Mouse (Mus musculus): ENCODE measurements at regions not wholly inside any gene's neighbourhood (a gene's known extent, or its start where the extent isn't known, plus 50 kb on each side); places are given as distances from the start of the nearest gene placed in this dataset.
A peak's percentile ranks its signal among the peaks of the same experiment; 100 is the strongest.

- Histone ChIP-seq H3K4me3 (ENCODE audit: low read depth, low read length) (no peak overlapping the region), H3K4me1 (replicated peaks; ENCODE audit: control insufficient read depth, insufficient read depth, low read length) (no peaks in the 10 kb centered on the region), H3K4me2 (replicated peaks; ENCODE audit: low read depth, low read length) (no peak overlapping the region), H3K36me3 (ENCODE audit: control insufficient read depth, insufficient read depth, low read length) (no peaks in the 10 kb centered on the region), H3K27me3 (ENCODE audit: control insufficient read depth, insufficient read depth, low read length) (no peaks in the 10 kb centered on the region), H3K9me3 (ENCODE audit: control insufficient read depth, low read length) (no peaks in the 10 kb centered on the region), H3K9ac (ENCODE audit: low read depth, low read length) (no peak overlapping the region), H3K27ac (ENCODE audit: low read depth, low read length) (no peak overlapping the region)
- WGBS: 87% methylated on average over 7 of the region's 7 CpGs
- no peak for DNase-seq (ENCODE audit: low spot score)
- ATAC-seq (ENCODE audit: low FRiP score): no peak
Observed at GRCm38 (mm10) chr14:115028011-115028410, 64.0 kb upstream of the Gpc5 start.

- Histone ChIP-seq H3K9me3 (ENCODE audit: control insufficient read depth, low read length) (no peaks in the 10 kb centered on the region), H3K4me1 (replicated peaks; ENCODE audit: control insufficient read depth, insufficient read depth, low read length) (no peaks in the 10 kb centered on the region), H3K27me3 (ENCODE audit: control insufficient read depth, insufficient read depth, low read length) (no peaks in the 10 kb centered on the region), H3K9ac (ENCODE audit: low read depth, low read length) (no peak overlapping the region), H3K27ac (ENCODE audit: low read depth, low read length) (no peak overlapping the region), H3K36me3 (ENCODE audit: control insufficient read depth, insufficient read depth, low read length) (no peaks in the 10 kb centered on the region), H3K4me2 (replicated peaks; ENCODE audit: low read depth, low read length) (no peak overlapping the region), H3K4me3 (ENCODE audit: low read depth, low read length) (no peak overlapping the region)
- DNase-seq (ENCODE audit: low spot score): no peak
- 72% methylated on average over 4 of the region's 4 CpGs for WGBS
- no peak for ATAC-seq (ENCODE audit: low FRiP score)
Observed at GRCm38 (mm10) chr14:115031734-115032133, 60.3 kb upstream of the Gpc5 start.

- Histone ChIP-seq H3K9me3 (ENCODE audit: control insufficient read depth, low read length) (no peaks in the 10 kb centered on the region), H3K27ac (ENCODE audit: low read depth, low read length) (no peak overlapping the region), H3K36me3 (ENCODE audit: control insufficient read depth, insufficient read depth, low read length) (no peaks in the 10 kb centered on the region), H3K4me2 (replicated peaks; ENCODE audit: low read depth, low read length) (no peak overlapping the region), H3K4me3 (ENCODE audit: low read depth, low read length) (no peak overlapping the region), H3K27me3 (ENCODE audit: control insufficient read depth, insufficient read depth, low read length) (no peaks in the 10 kb centered on the region), H3K4me1 (replicated peaks; ENCODE audit: control insufficient read depth, insufficient read depth, low read length) (no peaks in the 10 kb centered on the region), H3K9ac (ENCODE audit: low read depth, low read length) (no peak overlapping the region)
- WGBS: 94% methylated on average over 5 of the region's 5 CpGs
- DNase-seq (ENCODE audit: low spot score) (no peak), ATAC-seq (ENCODE audit: low FRiP score) (no peak)
Observed at GRCm38 (mm10) chr14:115033375-115033969, 58.5 kb upstream of the Gpc5 start.

DNA sequence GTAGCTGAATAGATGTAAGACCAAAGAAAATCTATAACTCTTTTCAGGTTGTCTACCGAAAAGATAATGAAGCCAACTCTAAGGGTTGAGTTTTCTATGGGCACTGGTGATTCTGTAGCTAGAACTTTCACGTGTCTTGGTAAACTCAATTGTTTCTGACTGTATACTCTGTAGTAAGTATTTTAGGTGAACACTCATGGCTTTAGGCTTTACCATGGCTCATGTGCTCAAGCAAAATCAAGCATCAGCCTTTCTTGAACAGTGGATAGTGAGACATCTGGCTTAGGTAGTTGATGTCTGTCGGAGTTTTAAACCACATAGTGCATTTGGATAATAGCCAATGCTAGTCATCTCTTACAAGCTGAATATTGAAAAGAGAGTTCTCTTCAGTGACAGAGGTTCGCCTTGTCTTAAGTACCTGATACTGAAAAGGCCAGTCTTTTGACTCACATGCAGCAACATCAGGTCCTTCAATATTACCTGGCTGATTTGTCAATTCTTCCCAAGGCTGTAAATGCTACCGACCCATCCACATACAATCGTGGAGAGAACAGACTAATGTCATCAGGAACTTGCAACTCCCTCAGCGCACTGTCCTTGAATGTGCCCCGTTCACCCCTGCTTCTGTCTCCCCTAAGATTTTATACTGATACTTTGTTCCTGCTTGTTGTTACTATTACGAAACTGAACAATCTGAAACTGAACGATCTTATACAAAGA is 57.1 kb upstream of the Gpc5 start:
- Histone ChIP-seq H3K9ac (ENCODE audit: low read depth, low read length) (no peak overlapping the region), H3K4me2 (replicated peaks; ENCODE audit: low read depth, low read length) (no peak overlapping the region), H3K27me3 (ENCODE audit: control insufficient read depth, insufficient read depth, low read length) (no peaks in the 10 kb centered on the region), H3K4me3 (ENCODE audit: low read depth, low read length) (no peak overlapping the region), H3K27ac (ENCODE audit: low read depth, low read length) (no peak overlapping the region), H3K4me1 (replicated peaks; ENCODE audit: control insufficient read depth, insufficient read depth, low read length) (no peaks in the 10 kb centered on the region), H3K36me3 (ENCODE audit: control insufficient read depth, insufficient read depth, low read length) (no peaks in the 10 kb centered on the region), H3K9me3 (ENCODE audit: control insufficient read depth, low read length) (no peaks in the 10 kb centered on the region)
- no peak for DNase-seq (ENCODE audit: low spot score)
- 93% methylated on average over 10 of the region's 10 CpGs for WGBS
- ATAC-seq (ENCODE audit: low FRiP score): no peak

- H3K27me3 ChIP-seq (ENCODE audit: control insufficient read depth, insufficient read depth, low read length): no peaks in the 10 kb centered on the region
- DNase-seq (ENCODE audit: low spot score) (no peak), ATAC-seq (ENCODE audit: low FRiP score) (no peak)
- H3K4me1 ChIP-seq (replicated peaks; ENCODE audit: control insufficient read depth, insufficient read depth, low read length): no peaks in the 10 kb centered on the region
- H3K4me2 ChIP-seq (replicated peaks; ENCODE audit: low read depth, low read length): no peak overlapping the region
- no peak overlapping the region for H3K4me3 ChIP-seq (ENCODE audit: low read depth, low read length)
- no peaks in the 10 kb centered on the region for H3K9me3 ChIP-seq (ENCODE audit: control insufficient read depth, low read length)
- no peak overlapping the region for H3K27ac ChIP-seq (ENCODE audit: low read depth, low read length)
- 47% methylated on average over 5 of the region's 5 CpGs for WGBS
- H3K36me3 ChIP-seq (ENCODE audit: control insufficient read depth, insufficient read depth, low read length): no peaks in the 10 kb centered on the region
- no peak overlapping the region for H3K9ac ChIP-seq (ENCODE audit: low read depth, low read length)
Observed at GRCm38 (mm10) chr14:115037086-115037793, 54.8 kb upstream of the Gpc5 start.

DNA sequence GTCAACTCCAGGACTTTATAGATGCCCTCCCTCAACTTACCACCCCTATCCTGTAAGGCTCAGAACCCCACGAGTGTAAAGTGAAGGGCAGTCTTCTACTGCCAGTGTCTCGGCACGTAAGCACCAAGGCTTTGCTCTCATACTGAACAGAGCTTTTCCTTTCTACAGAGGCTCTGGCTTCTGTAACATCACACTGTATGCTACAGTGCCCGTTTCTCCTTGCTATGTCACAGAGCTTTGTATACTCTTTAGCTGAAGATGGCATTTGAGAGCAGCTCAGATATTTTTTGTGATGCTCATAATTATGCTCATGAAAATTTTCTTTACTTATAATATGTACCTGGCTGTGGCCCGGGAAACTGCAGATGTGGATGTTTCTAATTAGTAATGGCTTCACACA is 53.2 kb upstream of the Gpc5 start:
- Histone ChIP-seq H3K9ac (ENCODE audit: low read depth, low read length) (no peak overlapping the region), H3K27me3 (ENCODE audit: control insufficient read depth, insufficient read depth, low read length) (no peaks in the 10 kb centered on the region), H3K27ac (ENCODE audit: low read depth, low read length) (no peak overlapping the region), H3K4me3 (ENCODE audit: low read depth, low read length) (no peak overlapping the region), H3K4me2 (replicated peaks; ENCODE audit: low read depth, low read length) (no peak overlapping the region), H3K36me3 (ENCODE audit: control insufficient read depth, insufficient read depth, low read length) (0 out of 2 replicates have a peak, but pooled peaks cover 3% of the 10 kb centered on the region), H3K9me3 (ENCODE audit: control insufficient read depth, low read length) (no peaks in the 10 kb centered on the region), H3K4me1 (replicated peaks; ENCODE audit: control insufficient read depth, insufficient read depth, low read length) (no peaks in the 10 kb centered on the region)
- ATAC-seq (ENCODE audit: low FRiP score) (no peak), DNase-seq (ENCODE audit: low spot score) (no peak)
- 66% methylated on average over 5 of the region's 5 CpGs for WGBS

GRCm38 (mm10) chr14:115039524-115039923 is 52.5 kb upstream of the Gpc5 start:
- DNase-seq (ENCODE audit: low spot score): no peak
- Histone ChIP-seq H3K36me3 (ENCODE audit: control insufficient read depth, insufficient read depth, low read length) (0 out of 2 replicates have a peak, but pooled peaks cover 3% of the 10 kb centered on the region), H3K27me3 (ENCODE audit: control insufficient read depth, insufficient read depth, low read length) (no peaks in the 10 kb centered on the region), H3K4me2 (replicated peaks; ENCODE audit: low read depth, low read length) (no peak overlapping the region), H3K9me3 (ENCODE audit: control insufficient read depth, low read length) (no peaks in the 10 kb centered on the region), H3K4me1 (replicated peaks; ENCODE audit: control insufficient read depth, insufficient read depth, low read length) (no peaks in the 10 kb centered on the region; the same call in 1 of the 2 replicates), H3K27ac (ENCODE audit: low read depth, low read length) (no peak overlapping the region), H3K4me3 (ENCODE audit: low read depth, low read length) (no peak overlapping the region), H3K9ac (ENCODE audit: low read depth, low read length) (no peak overlapping the region)
- no peak for ATAC-seq (ENCODE audit: low FRiP score)
- 75% methylated on average over 5 of the region's 5 CpGs for WGBS

GRCm38 (mm10) chr14:115040091-115040571 is 51.9 kb upstream of the Gpc5 start:
- Histone ChIP-seq H3K4me3 (ENCODE audit: low read depth, low read length) (peak overlapping the region; percentile 92), H3K9me3 (ENCODE audit: control insufficient read depth, low read length) (no peaks in the 10 kb centered on the region), H3K4me2 (replicated peaks; ENCODE audit: low read depth, low read length) (peak overlapping the region; percentile 86), H3K27ac (ENCODE audit: low read depth, low read length) (peak overlapping the region; percentile 96; the same call in 1 of the 2 replicates), H3K4me1 (replicated peaks; ENCODE audit: control insufficient read depth, insufficient read depth, low read length) (no peaks in the 10 kb centered on the region; the same call in 1 of the 2 replicates), H3K9ac (ENCODE audit: low read depth, low read length) (peak overlapping the region; percentile 99), H3K27me3 (ENCODE audit: control insufficient read depth, insufficient read depth, low read length) (no peaks in the 10 kb centered on the region), H3K36me3 (ENCODE audit: control insufficient read depth, insufficient read depth, low read length) (0 out of 2 replicates have a peak, but pooled peaks cover 3% of the 10 kb centered on the region)
- ATAC-seq (ENCODE audit: low FRiP score) (peak; percentile 34), DNase-seq (ENCODE audit: low spot score) (no peak)
- 2% methylated on average over 29 of the region's 30 CpGs for WGBS

All from hindbrain, embryonic 11.5 days (tissue).